Mouse (Mus musculus) MEL (cell line): Measurements from ENCODE around the gene Cox7a1. TPM values are rescaled to one million over a fixed set of nuclear protein-coding genes. Genes with fewer than 3 reads are reported as not detected.

Experiments
- DNase-seq: peaks from one replicate; pipeline ENCODE4 v3.0.0; 2011; ENCODE audit warnings: low read depth, low spot score
- H3K27ac ChIP-seq: 2 replicates; pipeline ENCODE4 v1.5.1; 2012; ENCODE audit warnings: low read depth, mild to moderate bottlenecking, control low read depth, low read length, moderate library complexity; ENCODE audit not compliant: control insufficient read depth
- H3K27me3 ChIP-seq, 2 experiments: fragments of 150-350 bp in 1 of 2; sonication (generic) in 1 of 2; 2 replicates each; pipeline ENCODE4 v1.6.1; 2012; ENCODE audit warnings: low read length in 2 of 2, mild to moderate bottlenecking in 2 of 2, improper control_type of control experiment in 1 of 2, moderate library complexity in 1 of 2; ENCODE audit not compliant: insufficient read depth in 2 of 2, control insufficient read depth in 1 of 2
- H3K36me3 ChIP-seq, 2 experiments: 2 replicates each; pipeline ENCODE4 v1.6.1; 2012 to 2014; ENCODE audit warnings: low read length in 2 of 2, improper control_type of control experiment in 1 of 2, inconsistent platforms in 1 of 2, mild to moderate bottlenecking in 1 of 2; ENCODE audit not compliant: insufficient read depth in 2 of 2, control insufficient read depth in 1 of 2
- H3K4me1 ChIP-seq, 2 experiments: fragments of 150-350 bp in 1 of 2; sonication (generic) in 1 of 2; 2 replicates each; pipeline ENCODE4 v1.6.1; 2012; ENCODE audit warnings: low read length in 2 of 2, improper control_type of control experiment in 1 of 2, mild to moderate bottlenecking in 1 of 2; ENCODE audit not compliant: insufficient read depth in 2 of 2, control insufficient read depth in 1 of 2
- H3K4me3 ChIP-seq, 2 experiments: fragments of 150-350 bp in 1 of 2; sonication (generic) in 1 of 2; 2 replicates each; pipeline ENCODE4 v1.5.1; 2012; ENCODE audit warnings: low read depth in 2 of 2, low read length in 2 of 2, mild to moderate bottlenecking in 2 of 2, moderate library complexity in 2 of 2, control low read depth in 1 of 2, improper control_type of control experiment in 1 of 2; ENCODE audit not compliant: control insufficient read depth in 1 of 2, insufficient read depth in 1 of 2
- H3K79me2 ChIP-seq: 2 replicates; pipeline ENCODE4 v1.6.1; 2012; ENCODE audit warnings: mild to moderate bottlenecking, low read length, moderate library complexity; ENCODE audit not compliant: control insufficient read depth, poor library complexity, insufficient read depth
- H3K9ac ChIP-seq: 2 replicates; pipeline ENCODE4 v1.6.1; 2012; ENCODE audit warnings: low read depth, mild to moderate bottlenecking, control low read depth, low read length, moderate library complexity; ENCODE audit not compliant: control insufficient read depth, poor library complexity, severe bottlenecking
- H3K9me3 ChIP-seq: fragments of 150-350 bp; sonication (generic); replicated peaks from 2 replicates; pipeline ENCODE4 v1.6.1; 2012; ENCODE audit warnings: mild to moderate bottlenecking, low read length, improper control_type of control experiment, moderate library complexity; ENCODE audit not compliant: insufficient read depth
- CHD1 ChIP-seq: IDR thresholded peaks from 2 replicates; pipeline ENCODE4 v1.6.1; 2012; ENCODE audit warnings: low read depth, mild to moderate bottlenecking, inconsistent platforms, low read length, improper control_type of control experiment
- ELF1 ChIP-seq: IDR thresholded peaks from 2 replicates; pipeline ENCODE4 v1.6.1; 2014; ENCODE audit warnings: low read depth, mild to moderate bottlenecking, inconsistent platforms, low read length, improper control_type of control experiment, moderate library complexity
- EP300 ChIP-seq, 2 experiments: IDR thresholded peaks; 2 replicates each; pipeline ENCODE4 v1.6.1; 2011; ENCODE audit warnings: improper control_type of control experiment in 2 of 2, low read length in 2 of 2, low read depth in 1 of 2, mild to moderate bottlenecking in 1 of 2
- ETS1 ChIP-seq: IDR thresholded peaks from 2 replicates; pipeline ENCODE4 v1.6.1; 2012; ENCODE audit warnings: low read depth, mild to moderate bottlenecking, inconsistent platforms, low read length, improper control_type of control experiment, moderate library complexity
- KAT2A ChIP-seq: conservative IDR thresholded peaks from 2 replicates; pipeline ENCODE4 v1.6.1; 2012; ENCODE audit warnings: low read depth, low read length, improper control_type of control experiment, inconsistent platforms
- MAX ChIP-seq: IDR thresholded peaks from 2 replicates; pipeline ENCODE4 v1.6.1; 2011; ENCODE audit warnings: low read length, improper control_type of control experiment
- MAZ ChIP-seq: IDR thresholded peaks from 2 replicates; pipeline ENCODE4 v1.6.1; 2012; ENCODE audit warnings: low read depth, mild to moderate bottlenecking, inconsistent platforms, low read length, improper control_type of control experiment
- MXI1 ChIP-seq: IDR thresholded peaks from 2 replicates; pipeline ENCODE4 v1.6.1; 2011; ENCODE audit warnings: mild to moderate bottlenecking, low read depth, low read length, improper control_type of control experiment
- MYB ChIP-seq: IDR thresholded peaks from 2 replicates; pipeline ENCODE4 v1.6.1; 2011; ENCODE audit warnings: mild to moderate bottlenecking, low read depth, low read length, improper control_type of control experiment
- NRF1 ChIP-seq: IDR thresholded peaks from 2 replicates; pipeline ENCODE4 v1.6.1; 2014; ENCODE audit warnings: low read depth, mild to moderate bottlenecking, inconsistent platforms, low read length, improper control_type of control experiment, moderate library complexity; ENCODE audit not compliant: poor library complexity, insufficient read depth, severe bottlenecking
- POLR2A ChIP-seq, 2 experiments: IDR thresholded peaks; 2 replicates each; pipeline ENCODE4 v1.6.1; 2011 to 2012; ENCODE audit warnings: low read length in 2 of 2, mild to moderate bottlenecking in 2 of 2, control low read depth in 1 of 2, improper control_type of control experiment in 1 of 2, low read depth in 1 of 2, moderate library complexity in 1 of 2; ENCODE audit not compliant: control insufficient read depth in 1 of 2, insufficient read depth in 1 of 2, poor library complexity in 1 of 2
- POLR2AphosphoS2 ChIP-seq: IDR thresholded peaks from 2 replicates; pipeline ENCODE4 v1.6.1; 2011; ENCODE audit warnings: low read length, improper control_type of control experiment
- SIN3A ChIP-seq: IDR thresholded peaks from 2 replicates; pipeline ENCODE4 v1.6.1; 2012; ENCODE audit warnings: low read length, improper control_type of control experiment, inconsistent platforms
- SMC3 ChIP-seq: IDR thresholded peaks from 2 replicates; pipeline ENCODE4 v1.6.1; 2011; ENCODE audit warnings: low read depth, low read length, improper control_type of control experiment
- TAL1 ChIP-seq: IDR thresholded peaks from 2 replicates; pipeline ENCODE4 v1.6.1; 2012; ENCODE audit warnings: mild to moderate bottlenecking, inconsistent platforms, low read length, moderate library complexity, mixed read lengths
- TCF12 ChIP-seq: IDR thresholded peaks from 2 replicates; pipeline ENCODE4 v1.6.1; 2014; ENCODE audit warnings: low read depth, mild to moderate bottlenecking, inconsistent platforms, low read length, improper control_type of control experiment, moderate library complexity
- USF2 ChIP-seq, 2 experiments: IDR thresholded peaks; 2 replicates each; pipeline ENCODE4 v1.6.1; 2011 to 2012; ENCODE audit warnings: improper control_type of control experiment in 2 of 2, low read length in 2 of 2, borderline replicate concordance in 1 of 2, inconsistent platforms in 1 of 2, low read depth in 1 of 2, mild to moderate bottlenecking in 1 of 2; ENCODE audit not compliant: insufficient read depth in 1 of 2
- ZC3H11A ChIP-seq: IDR thresholded peaks from 2 replicates; pipeline ENCODE4 v1.6.1; 2012; ENCODE audit warnings: low read depth, mild to moderate bottlenecking, inconsistent platforms, low read length, improper control_type of control experiment
- ZMIZ1 ChIP-seq: IDR thresholded peaks from 2 replicates; pipeline ENCODE4 v1.6.1; 2012; ENCODE audit warnings: low read depth, mild to moderate bottlenecking, inconsistent platforms, low read length, improper control_type of control experiment, moderate library complexity
- polyA plus RNA-seq, 2 experiments: library from polyadenylated mRNA; stranded (reverse) in 1 of 2; unstranded in 1 of 2; fragments of >175 nt in 1 of 2; fragments of >200 nt in 1 of 2; gene quantifications; 2 replicates each; pipeline versions ENCODE4 v1.2.1 to v1.2.4; 2012; ENCODE audit warnings: low replicate concordance in 2 of 2, low read depth in 1 of 2; ENCODE audit not compliant: insufficient read length in 2 of 2, insufficient read depth in 1 of 2, missing spikeins in 1 of 2
- total RNA-seq: library from RNA; depleted of rRNA; stranded (reverse); fragments of 300-350 nt; gene quantifications from 2 replicates; pipeline ENCODE4 v1.2.3, GENCODE M21; 2012

Gene Cox7a1
- total and polyA plus RNA-seq, 3 experiments, result 8.9 to 11.1 TPM; not detected in 1

DNA sequence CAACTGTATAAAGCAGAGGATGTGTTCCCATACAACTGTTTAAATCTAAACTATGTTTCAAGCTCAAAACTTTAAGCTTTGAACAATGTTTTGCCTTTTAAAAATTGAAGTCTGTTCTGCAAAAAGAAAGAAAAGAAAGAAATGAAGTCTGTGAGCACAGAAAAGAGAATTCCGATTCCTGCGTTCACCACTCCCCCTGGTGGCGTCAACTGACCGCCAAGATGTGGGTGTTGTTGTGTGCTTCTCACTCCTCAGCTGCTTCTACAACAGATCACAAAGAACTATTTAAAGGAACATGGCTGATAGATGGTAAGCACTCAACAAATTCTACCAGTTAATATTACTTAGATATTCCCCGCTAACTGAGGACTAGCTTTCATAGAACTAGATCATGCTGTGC, 20.8 kb upstream of the Cox7a1 start:
- H3K27me3 ChIP-seq, result no peaks in the 10 kb centered on the region
- peaks cover 0 to 32% of the 10 kb centered on the region in 2 experiments; a peak in 2 of 4 replicates for H3K36me3 ChIP-seq
- H3K4me3 ChIP-seq, result no peak overlapping the region
- no peak overlapping the region for H3K27ac ChIP-seq
- DNase-seq, result no peak
- no peaks in the 10 kb centered on the region for H3K4me1 ChIP-seq
- no peaks in the 10 kb centered on the region for H3K9me3 ChIP-seq
- no peak overlapping the region for H3K9ac ChIP-seq
- H3K79me2 ChIP-seq, result peaks cover 43% of the 10 kb centered on the region
- no peak for TF ChIP-seq USF2 (IDR thresholded peaks at IDR 0.05; ENCODE audit: borderline replicate concordance in 1 of 2, insufficient read depth in 1 of 2, low read depth in 1 of 2, low read length in 2 of 2)
- no peak for TF ChIP-seq ETS1
- TF ChIP-seq POLR2A (IDR thresholded peaks at IDR 0.05; ENCODE audit: control insufficient read depth in 1 of 2, insufficient read depth in 1 of 2, low read depth in 1 of 2, low read length in 2 of 2, poor library complexity in 1 of 2), result no peak
- no peak for TF ChIP-seq MYB
- TF ChIP-seq ZMIZ1, result no peak
- TF ChIP-seq TCF12, result no peak

DNA sequence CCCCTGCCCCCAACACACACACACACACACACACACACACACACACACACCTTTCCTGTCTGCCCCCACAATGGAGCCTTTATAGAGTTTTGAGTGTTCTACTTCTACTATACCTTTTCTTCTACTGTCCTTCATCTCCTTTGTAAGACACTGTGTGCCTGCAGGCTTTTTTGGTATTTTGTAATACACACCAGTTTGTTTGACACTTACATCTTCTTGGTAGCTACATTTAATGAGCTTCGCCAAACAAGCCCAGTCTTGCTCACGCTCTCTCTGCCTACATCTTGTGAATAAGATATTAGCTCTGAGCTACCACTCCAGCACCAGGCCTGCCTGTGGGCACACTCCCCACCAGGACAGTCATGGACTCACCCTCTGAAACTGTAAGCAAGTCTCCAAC, 19.2 kb upstream of the Cox7a1 start:
- no peak overlapping the region for H3K27ac ChIP-seq
- no peak for TF ChIP-seq MXI1
- TF ChIP-seq POLR2AphosphoS2, result no peak
- no peak for TF ChIP-seq MAX
- TF ChIP-seq TAL1, result no peak
- no peak for TF ChIP-seq NRF1
- TF ChIP-seq MAZ, result no peak
- TF ChIP-seq, all 39 proteins: peak for 0
- Histone ChIP-seq H3K4me1 (peaks cover 0 to 3% of the 10 kb centered on the region in 2 experiments; a peak in 1 of 4 replicates), H3K4me3 (no peak overlapping the region), H3K79me2 (peaks cover 56% of the 10 kb centered on the region), H3K9ac (no peak overlapping the region), H3K36me3 (peaks cover 4 to 29% of the 10 kb centered on the region in 2 experiments), H3K9me3 (no peaks in the 10 kb centered on the region), H3K27me3 (no peaks in the 10 kb centered on the region)
- DNase-seq, result no peak

DNA sequence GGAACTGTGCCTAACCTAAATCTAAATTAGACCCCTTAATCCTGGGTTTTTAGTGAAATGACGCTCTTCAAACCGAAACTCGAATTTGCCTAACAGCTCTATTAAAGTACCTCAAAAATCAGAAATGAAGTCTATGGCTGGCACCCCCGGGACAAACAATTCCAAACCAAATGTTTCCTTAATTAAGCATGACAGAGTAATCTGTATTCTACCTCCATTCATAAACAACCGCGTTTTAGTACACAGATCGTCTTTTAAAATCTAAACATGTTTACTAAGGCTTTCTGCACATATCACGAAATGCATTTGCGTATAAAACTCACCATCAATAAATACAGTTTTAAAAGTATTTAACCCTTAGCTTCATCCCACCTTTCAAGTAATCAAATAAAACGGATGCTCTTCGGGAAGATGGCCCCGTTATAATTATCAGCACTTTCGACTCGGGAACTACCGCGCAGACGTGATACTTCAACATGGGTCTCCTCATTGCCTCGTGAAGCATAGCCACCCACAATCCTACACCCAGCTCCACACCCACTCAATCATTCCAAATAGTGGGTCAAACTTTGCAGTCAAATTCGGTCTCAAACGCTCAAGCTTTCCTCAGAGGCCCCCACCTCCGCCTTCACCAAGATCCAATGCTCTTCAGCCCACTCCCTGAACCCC, 14.9 kb upstream of the Cox7a1 start:
- H3K4me3 ChIP-seq, result peak overlapping the region; percentile 62 to 95
- H3K4me1 ChIP-seq, result peaks cover 0 to 5% of the 10 kb centered on the region in 2 experiments; a peak in 2 of 4 replicates

More for the DNA sequence above, 14.9 kb upstream of the Cox7a1 start:
- H3K9me3 ChIP-seq, result no peaks in the 10 kb centered on the region
- no peak for DNase-seq
- H3K9ac ChIP-seq, result peak overlapping the region; percentile 91
- H3K36me3 ChIP-seq, result peaks cover 3 to 4% of the 10 kb centered on the region in 2 experiments
- no peaks in the 10 kb centered on the region for H3K27me3 ChIP-seq
- no peak for TF ChIP-seq KAT2A
- no peak for TF ChIP-seq ELF1
- 0 out of 2 replicates have a peak, but pooled peaks have one; percentile 54 for TF ChIP-seq CHD1
- no peak for TF ChIP-seq SIN3A
- 0 out of 4 replicates have a peak, but pooled peaks of 1 of the 2 experiments have one; percentile 1 for TF ChIP-seq EP300 (IDR thresholded peaks at IDR 0.05; ENCODE audit: low read depth in 1 of 2, low read length in 2 of 2)
- no peak for TF ChIP-seq SMC3
- peak; percentile 21; the same call in 1 of the 2 replicates for TF ChIP-seq ZC3H11A
- TF ChIP-seq, all 39 proteins: peak for 3
- Histone ChIP-seq H3K27ac (peak overlapping the region; percentile 65), H3K79me2 (peaks cover 51% of the 10 kb centered on the region)
